Mouse (Mus musculus) megakaryocyte, embryonic 14.5 days (primary cell): Measurements from ENCODE around the gene Ccdc191.

ENCODE experiments used
- FLI1 ChIP-seq: IDR thresholded peaks from 2 replicates; pipeline ENCODE4 v1.6.1; 2012; ENCODE audit warnings: low read length, inconsistent platforms, mixed read lengths
- GATA1 ChIP-seq: IDR thresholded peaks from 3 replicates; pipeline ENCODE4 v1.6.1; 2012; ENCODE audit warnings: mixed read lengths, low read length, inconsistent platforms, borderline replicate concordance

GRCm38 (mm10) chr16:43999541-43999940 is 109.9 kb downstream of the Ccdc191 start:
- TF ChIP-seq GATA1 = no peak
- TF ChIP-seq FLI1 = no peak
